Mouse (Mus musculus) retina, adult 2 months (tissue): ENCODE measurements at regions not wholly inside any gene's neighbourhood (a gene's known extent, or its start where the extent isn't known, plus 50 kb on each side); places are given as distances from the start of the nearest gene placed in this dataset.

ENCODE experiments used
- DNase-seq: peaks from one replicate; pipeline ENCODE4 v3.0.0-alpha.2; 2012; ENCODE audit warnings: low read depth, low spot score

- no peak for DNase-seq
Observed at GRCm38 (mm10) chr11:71513067-71513350, 236.7 kb upstream of the Wscd1 start.

GRCm38 (mm10) chr11:71515264-71515663 is 234.5 kb upstream of the Wscd1 start:
- no peak for DNase-seq

- DNase-seq: no peak
Observed at GRCm38 (mm10) chr11:71517377-71517776, 232.3 kb upstream of the Wscd1 start.

GRCm38 (mm10) chr11:71527691-71528090 is 222.0 kb upstream of the Wscd1 start:
- DNase-seq: no peak

GRCm38 (mm10) chr11:71528588-71528987 is 221.1 kb upstream of the Wscd1 start:
- no peak for DNase-seq

- DNase-seq: no peak
Observed at GRCm38 (mm10) chr11:71541178-71541845, 208.4 kb upstream of the Wscd1 start.

GRCm38 (mm10) chr11:71557412-71557811 is 192.3 kb upstream of the Wscd1 start:
- no peak for DNase-seq

GRCm38 (mm10) chr11:71564831-71565230 is 184.9 kb upstream of the Wscd1 start:
- DNase-seq: no peak

- no peak for DNase-seq
Observed at GRCm38 (mm10) chr11:71576801-71577200, 172.9 kb upstream of the Wscd1 start.

GRCm38 (mm10) chr11:71581775-71582174 is 167.9 kb upstream of the Wscd1 start:
- no peak for DNase-seq

GRCm38 (mm10) chr11:71591014-71591413 is 158.7 kb upstream of the Wscd1 start:
- no peak for DNase-seq

- DNase-seq: no peak
Observed at GRCm38 (mm10) chr11:71594250-71594847, 155.4 kb upstream of the Wscd1 start.

- DNase-seq: no peak
Observed at GRCm38 (mm10) chr11:71597709-71598108, 152.0 kb upstream of the Wscd1 start.

GRCm38 (mm10) chr11:71610782-71611181 is 138.9 kb upstream of the Wscd1 start:
- DNase-seq: peak; percentile 6

- DNase-seq: no peak
Observed at GRCm38 (mm10) chr11:71615526-71615925, 134.2 kb upstream of the Wscd1 start.

GRCm38 (mm10) chr11:71625501-71626191 is 124.1 kb upstream of the Wscd1 start:
- DNase-seq: no peak

- no peak for DNase-seq
Observed at GRCm38 (mm10) chr11:71636111-71636510, 113.6 kb upstream of the Wscd1 start.

GRCm38 (mm10) chr11:71636785-71637184 is 112.9 kb upstream of the Wscd1 start:
- DNase-seq: no peak

- DNase-seq: no peak
Observed at GRCm38 (mm10) chr11:71642886-71643285, 106.8 kb upstream of the Wscd1 start.

GRCm38 (mm10) chr11:71651756-71652380 is 97.9 kb upstream of the Wscd1 start:
- DNase-seq: no peak

GRCm38 (mm10) chr11:71652381-71652775 is 97.3 kb upstream of the Wscd1 start:
- DNase-seq: no peak

- no peak for DNase-seq
Observed at GRCm38 (mm10) chr11:71658346-71658745, 91.4 kb upstream of the Wscd1 start.
